Mouse (Mus musculus) hindbrain, embryonic 14.5 days (tissue): ENCODE results near the gene Dse. TPM values are rescaled to one million over a fixed set of nuclear protein-coding genes. Genes with fewer than 3 reads are reported as not detected.
A peak's percentile ranks its signal among the peaks of the same experiment; 100 is the strongest.
"Not testable (repeated sequence)": the region's sequence is repeated elsewhere in the genome, so short reads cannot be mapped to it uniquely, and the experiment has no call there.

Experiments used
- ATAC-seq: fragments of 200-750 bp; cut with Nextera tagmentation; 2 replicates; pipeline ENCODE4 v1.8.0; 2017; ENCODE audit warnings: moderate number of reproducible peaks, mild to moderate bottlenecking, moderate TSS enrichment, moderate library complexity; ENCODE audit not compliant: low FRiP score
- DNase-seq: peaks from one replicate; pipeline ENCODE4 v3.0.0-alpha.2; 2015; ENCODE audit warnings: low spot score
- H3K27ac ChIP-seq: fragments of 300-500 bp; sonication (generic); 2 replicates; pipeline ENCODE4 v1.5.1; 2014; ENCODE audit warnings: mild to moderate bottlenecking, moderate library complexity
- H3K27me3 ChIP-seq: fragments of 300-500 bp; sonication (generic); 2 replicates; pipeline ENCODE4 v1.6.1; 2014; ENCODE audit warnings: mild to moderate bottlenecking, low read length, mixed read lengths; ENCODE audit not compliant: control insufficient read depth, insufficient read depth
- H3K36me3 ChIP-seq: fragments of 300-500 bp; sonication (generic); replicated peaks from 2 replicates; pipeline ENCODE4 v1.6.1; 2014; ENCODE audit not compliant: control insufficient read depth, insufficient read depth
- H3K4me1 ChIP-seq: fragments of 300-500 bp; sonication (generic); replicated peaks from 2 replicates; pipeline ENCODE4 v1.6.1; 2014; ENCODE audit warnings: antibody characterized with exemption, low read length, mixed read lengths; ENCODE audit not compliant: control insufficient read depth, insufficient read depth
- H3K4me2 ChIP-seq: fragments of 300-500 bp; sonication (generic); replicated peaks from 2 replicates; pipeline ENCODE4 v1.6.1; 2014; ENCODE audit warnings: mild to moderate bottlenecking, moderate library complexity
- H3K4me3 ChIP-seq: fragments of 300-500 bp; sonication (generic); replicated peaks from 2 replicates; pipeline ENCODE4 v1.5.1; 2014; ENCODE audit warnings: mild to moderate bottlenecking, low read length
- H3K9ac ChIP-seq: fragments of 300-500 bp; sonication (generic); 2 replicates; pipeline ENCODE4 v1.6.1; 2014
- H3K9me3 ChIP-seq: fragments of 300-500 bp; sonication (generic); 2 replicates; pipeline ENCODE4 v1.6.1; 2016; ENCODE audit warnings: low read length; ENCODE audit not compliant: control insufficient read depth
- WGBS: fragments of 180-500 bp; shearing (Covaris S2); extraction: QIAGEN DNeasy Blood & Tissue Kit; methylation state at CpG from one replicate; pipeline ENCODE4 v1.1.7; 2014; 5-methylcytosine and 5-hydroxymethylcytosine counted together
- polyA plus RNA-seq: library from polyadenylated mRNA; unstranded; fragments of >200 nt; fragmentation: Nextera tagmentation; extraction: Ambion mirVana; gene quantifications from 2 replicates; pipeline ENCODE4 v1.2.1, GENCODE M21; 2014

The Dse gene
- polyA plus RNA-seq: 8.8 and 9.8 TPM in 2 replicates

- ATAC-seq: 0 out of 2 replicates have a peak, but pooled peaks have one; percentile 5
- Histone ChIP-seq H3K4me1 (0 out of 2 replicates have a peak, but pooled peaks cover 4% of the 10 kb centered on the region), H3K27ac (peak within 1 kb of the TSS; percentile 69), H3K36me3 (no peaks in the 10 kb centered on the region), H3K27me3 (no peaks in the 10 kb centered on the region), H3K9ac (peak within 1 kb of the TSS; percentile 84), H3K9me3 (no peaks in the 10 kb centered on the region), H3K4me2 (peak within 1 kb of the TSS; percentile 87), H3K4me3 (peak within 1 kb of the TSS; percentile 86)
- peak; percentile 50 for DNase-seq
- under 1% methylated on average over 14 of the region's 14 CpGs for WGBS
Observed at GRCm38 (mm10) chr10:34207503-34207850, at the start of gene Dse. Dse (minus strand) TSS chr10:34207715.

DNA sequence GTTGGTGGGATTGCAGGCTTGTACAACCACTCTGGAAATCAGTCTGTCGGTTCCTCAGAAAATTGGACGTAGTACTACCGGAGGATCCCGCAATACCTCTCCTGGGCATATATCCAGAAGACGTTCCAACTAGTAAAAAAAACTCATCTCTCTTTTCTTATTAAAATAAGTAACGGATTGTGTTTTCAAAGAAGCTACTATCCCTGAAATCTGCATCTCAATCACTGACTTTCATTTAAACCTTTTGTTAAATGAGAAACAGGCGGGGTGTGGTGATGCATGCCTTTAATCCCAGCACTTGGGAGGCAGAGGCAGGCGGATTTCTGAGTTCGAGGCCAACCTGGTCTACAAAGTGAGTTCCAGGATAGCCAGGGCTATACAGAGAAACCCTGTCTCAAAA is 45.3 kb upstream of the Dse start:
- not testable (repeated sequence) for H3K4me3 ChIP-seq, ATAC-seq
- 87% methylated on average over 9 of the region's 9 CpGs for WGBS

DNA sequence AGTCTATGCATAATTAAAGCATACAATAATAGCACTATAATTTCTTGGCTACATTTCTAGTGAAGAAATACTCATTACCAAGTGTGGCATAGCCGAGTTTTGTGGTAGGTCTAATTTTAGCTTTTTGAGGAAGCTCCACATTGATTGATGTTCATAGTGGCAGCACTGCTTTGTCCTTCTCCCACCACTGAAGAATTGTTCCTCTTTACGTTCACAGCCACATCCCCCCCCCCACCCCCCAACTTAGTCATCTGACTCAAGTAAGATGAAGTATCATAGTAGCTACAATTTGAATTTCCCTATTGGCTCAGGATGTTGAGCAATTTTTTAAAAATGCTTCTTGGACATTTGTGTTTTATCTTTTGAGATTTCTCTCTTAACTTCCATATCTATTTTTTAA is 42.1 kb upstream of the Dse start:
- no peak overlapping the region for H3K9ac ChIP-seq
- no peaks in the 10 kb centered on the region for H3K27me3 ChIP-seq
- no peak overlapping the region for H3K4me3 ChIP-seq
- no peak for DNase-seq
- no peaks in the 10 kb centered on the region for H3K9me3 ChIP-seq
- no peaks in the 10 kb centered on the region for H3K36me3 ChIP-seq
- H3K4me1 ChIP-seq: no peaks in the 10 kb centered on the region; the same call in 1 of the 2 replicates
- no peak overlapping the region for H3K27ac ChIP-seq
- ATAC-seq: no peak
- H3K4me2 ChIP-seq: no peak overlapping the region
- WGBS: 40% methylated on average over 2 of the region's 2 CpGs

More for the DNA sequence above, 45.3 kb upstream of the Dse start:
- not testable (repeated sequence) for DNase-seq, H3K9me3 ChIP-seq, H3K9ac ChIP-seq, H3K4me2 ChIP-seq, H3K27ac ChIP-seq, H3K27me3 ChIP-seq, H3K36me3 ChIP-seq, H3K4me1 ChIP-seq

GRCm38 (mm10) chr10:34247757-34248156 is 40.2 kb upstream of the Dse start:
- WGBS: 34% methylated on average over 3 of the region's 3 CpGs
- DNase-seq (no peak), ATAC-seq (no peak)
- Histone ChIP-seq H3K9me3 (no peaks in the 10 kb centered on the region), H3K4me2 (no peak overlapping the region), H3K27ac (no peak overlapping the region), H3K27me3 (no peaks in the 10 kb centered on the region), H3K4me3 (no peak overlapping the region), H3K4me1 (no peaks in the 10 kb centered on the region; the same call in 1 of the 2 replicates), H3K9ac (no peak overlapping the region), H3K36me3 (no peaks in the 10 kb centered on the region)

DNA sequence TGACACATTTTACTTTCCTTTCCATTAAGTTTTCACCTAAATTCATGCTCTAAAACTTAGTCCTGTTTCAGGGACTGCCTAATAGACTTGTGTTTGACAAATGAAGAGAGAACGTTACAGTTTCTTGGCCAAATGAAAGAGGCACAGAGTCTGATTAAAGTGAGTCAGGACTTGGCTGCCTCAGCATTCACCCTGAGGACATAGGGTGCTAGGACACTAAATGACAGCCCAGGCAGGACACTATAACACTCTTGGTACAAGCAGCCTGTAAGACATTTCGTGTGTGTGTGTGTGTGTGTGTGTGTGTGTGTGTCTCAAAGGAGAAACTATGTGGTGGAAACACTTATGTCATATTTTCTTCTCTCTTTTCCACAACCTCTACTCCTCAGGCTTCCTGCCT is 38.6 kb upstream of the Dse start:
- H3K27ac ChIP-seq: no peak overlapping the region
- no peak overlapping the region for H3K9ac ChIP-seq
- ATAC-seq: no peak
- H3K36me3 ChIP-seq: no peaks in the 10 kb centered on the region
- no peaks in the 10 kb centered on the region for H3K27me3 ChIP-seq
- no peak overlapping the region for H3K4me2 ChIP-seq
- no peaks in the 10 kb centered on the region for H3K9me3 ChIP-seq
- no peak overlapping the region for H3K4me3 ChIP-seq
- 86% methylated on average over 2 of the region's 2 CpGs for WGBS
- no peaks in the 10 kb centered on the region; the same call in 1 of the 2 replicates for H3K4me1 ChIP-seq
- DNase-seq: no peak

- no peak overlapping the region for H3K27ac ChIP-seq
- H3K27me3 ChIP-seq: no peaks in the 10 kb centered on the region
- no peaks in the 10 kb centered on the region; the same call in 1 of the 2 replicates for H3K4me1 ChIP-seq
- H3K4me3 ChIP-seq: no peak overlapping the region
- H3K4me2 ChIP-seq: no peak overlapping the region
- DNase-seq (no peak), ATAC-seq (no peak)
- no peaks in the 10 kb centered on the region for H3K9me3 ChIP-seq
- 88% methylated on average over 5 of the region's 5 CpGs for WGBS
- H3K9ac ChIP-seq: no peak overlapping the region
- H3K36me3 ChIP-seq: no peaks in the 10 kb centered on the region
Observed at GRCm38 (mm10) chr10:34244745-34245144, 37.2 kb upstream of the Dse start.

GRCm38 (mm10) chr10:34238536-34238935 is 31.0 kb upstream of the Dse start:
- no peaks in the 10 kb centered on the region for H3K36me3 ChIP-seq
- H3K9ac ChIP-seq: no peak overlapping the region
- no peaks in the 10 kb centered on the region for H3K4me1 ChIP-seq
- H3K4me2 ChIP-seq: no peak overlapping the region
- H3K27ac ChIP-seq: no peak overlapping the region
- no peak overlapping the region for H3K4me3 ChIP-seq
- DNase-seq: no peak
- no peak for ATAC-seq
- no peaks in the 10 kb centered on the region for H3K9me3 ChIP-seq
- WGBS: 78% methylated on average over 4 of the region's 4 CpGs
- H3K27me3 ChIP-seq: no peaks in the 10 kb centered on the region

- WGBS: 86% methylated on average over 5 of the region's 5 CpGs
- H3K27me3 ChIP-seq: no peaks in the 10 kb centered on the region
- H3K4me1 ChIP-seq: no peaks in the 10 kb centered on the region
- H3K9me3 ChIP-seq: no peaks in the 10 kb centered on the region
- H3K4me3 ChIP-seq: no peak overlapping the region
- H3K9ac ChIP-seq: no peak overlapping the region
- DNase-seq (no peak), ATAC-seq (no peak)
- H3K27ac ChIP-seq: no peak overlapping the region
- H3K36me3 ChIP-seq: no peaks in the 10 kb centered on the region
- no peak overlapping the region for H3K4me2 ChIP-seq
Observed at GRCm38 (mm10) chr10:34236569-34236968, 29.1 kb upstream of the Dse start.

DNA sequence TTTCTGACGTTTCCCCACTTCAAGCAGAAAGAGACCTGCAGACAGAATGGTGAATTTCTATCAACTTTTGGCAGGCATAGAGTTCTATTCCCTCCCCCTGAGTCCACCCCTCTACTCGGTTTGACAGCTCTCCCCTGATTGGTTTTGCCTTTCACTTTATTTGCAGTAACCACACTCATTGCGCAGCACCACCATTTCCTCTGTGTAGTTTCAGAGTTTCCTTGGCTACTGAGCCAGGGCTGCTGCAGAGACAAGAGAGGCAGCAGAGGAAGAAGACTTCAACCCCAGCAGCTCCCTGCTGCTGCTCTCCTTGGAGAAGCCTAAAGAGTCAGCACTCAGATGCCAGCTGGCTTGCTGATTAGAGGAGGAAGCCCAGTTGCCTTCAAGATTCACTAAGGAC is 27.9 kb upstream of the Dse start:
- H3K4me2 ChIP-seq: no peak overlapping the region
- no peak overlapping the region for H3K27ac ChIP-seq
- H3K9ac ChIP-seq: no peak overlapping the region
- ATAC-seq: no peak
- no peaks in the 10 kb centered on the region for H3K27me3 ChIP-seq
- no peak for DNase-seq
- H3K4me1 ChIP-seq: no peaks in the 10 kb centered on the region
- H3K4me3 ChIP-seq: no peak overlapping the region
- WGBS: 30% methylated on average over 3 of the region's 3 CpGs
- H3K9me3 ChIP-seq: no peaks in the 10 kb centered on the region
- H3K36me3 ChIP-seq: no peaks in the 10 kb centered on the region
